Mouse (Mus musculus): ENCODE measurements around the gene Snx19. TPM values are rescaled to one million over a fixed set of nuclear protein-coding genes. Genes with fewer than 3 reads are reported as not detected.

Snx19 gene
- total RNA-seq, 1 experiment = 14.1 TPM

DNA sequence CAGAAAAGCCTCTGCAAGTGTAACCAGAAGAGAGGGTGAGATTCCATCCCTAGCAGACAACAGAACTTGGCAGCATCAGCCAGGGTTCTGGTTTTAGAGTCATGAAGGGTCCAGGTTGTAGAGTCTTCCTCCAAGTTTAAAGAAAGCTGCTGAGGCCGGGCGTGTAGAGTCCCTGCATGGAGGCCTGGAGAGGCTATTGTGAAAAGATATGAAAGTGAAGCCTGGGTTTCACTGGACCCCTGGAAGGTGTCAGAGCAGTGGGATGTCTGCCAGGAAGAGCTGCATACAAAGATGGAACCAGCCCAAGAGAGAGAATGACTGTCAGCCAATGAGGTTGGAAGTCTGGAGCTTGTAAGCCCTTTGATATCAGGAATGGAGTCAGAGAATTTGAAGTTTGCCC, 67.5 kb downstream of the Snx19 start:
- H3K36me3 ChIP-seq (ENCODE audit: control insufficient read depth, insufficient read depth, low read length, poor library complexity, severe bottlenecking) = no peaks in the 10 kb centered on the region
- no peak overlapping the region for H3K4me3 ChIP-seq (ENCODE audit: insufficient read depth in 1 of 2, low read depth in 1 of 2, low read length in 2 of 2, poor library complexity in 1 of 2, severe bottlenecking in 1 of 2)
- H3K4me1 ChIP-seq (ENCODE audit: control insufficient read depth in 2 of 2, insufficient read depth in 2 of 2, low read length in 2 of 2, poor library complexity in 1 of 2) = no peaks in the 10 kb centered on the region
- no peak for TF ChIP-seq HCFC1 (IDR thresholded peaks at IDR 0.05; ENCODE audit: borderline replicate concordance, insufficient read depth, low read length)
- no peak for TF ChIP-seq CHD2 (IDR thresholded peaks at IDR 0.05; ENCODE audit: low read depth, low read length)
- TF ChIP-seq MAFK (IDR thresholded peaks at IDR 0.05; ENCODE audit: insufficient read depth, low read depth, low read length) = no peak
- no peak for TF ChIP-seq ZNF384 (IDR thresholded peaks at IDR 0.05; ENCODE audit: low read depth, low read length)
- no peak for TF ChIP-seq ZC3H11A (IDR thresholded peaks at IDR 0.05; ENCODE audit: borderline replicate concordance, low read depth, low read length)
- H3K27ac ChIP-seq (ENCODE audit: insufficient read depth, low read depth, low read length, poor library complexity, severe bottlenecking) = no peak overlapping the region
- no peaks in the 10 kb centered on the region for H3K9me3 ChIP-seq (ENCODE audit: control insufficient read depth, insufficient read depth, low read depth, low read length)
- no peak overlapping the region for H3K9ac ChIP-seq (ENCODE audit: insufficient read depth, low read depth, low read length, poor library complexity, severe bottlenecking)
- DNase-seq (ENCODE audit: low read depth, low spot score) = no peak
- in situ Hi-C loops (cut with MboI; ENCODE audit: low sequenced_read_pairs in 2 of 2, unreplicated experiment in 2 of 2) = loop anchor here in 1 of 2 experiments (25.0 kb wide), 1 partner anchor 593 kb away; no protein-coding TSS in a partner anchor

DNA sequence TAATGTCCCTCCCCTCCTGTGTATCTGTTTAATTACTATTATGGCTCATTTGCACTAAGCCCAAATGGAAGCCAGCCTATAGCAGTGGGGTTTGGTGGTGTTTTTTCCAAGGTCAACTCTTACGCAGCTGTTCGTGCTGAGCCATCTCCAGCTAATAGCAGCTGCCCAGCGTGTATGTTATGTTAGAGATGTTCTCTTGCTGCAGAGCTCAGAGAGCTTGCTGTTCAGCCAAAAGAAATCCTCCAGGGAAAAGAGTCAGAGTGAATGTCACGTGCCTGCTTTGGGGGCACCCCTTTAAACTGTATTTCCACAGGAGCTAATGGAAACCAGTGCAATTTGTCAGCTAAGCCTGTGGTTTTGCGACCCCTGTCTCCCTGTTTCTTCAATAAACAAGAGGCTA, 82.1 kb downstream of the Snx19 start:
- H3K4me1 ChIP-seq (ENCODE audit: control insufficient read depth in 2 of 2, insufficient read depth in 2 of 2, low read length in 2 of 2, poor library complexity in 1 of 2) = no peaks in the 10 kb centered on the region
- no peak overlapping the region for H3K9ac ChIP-seq (ENCODE audit: insufficient read depth, low read depth, low read length, poor library complexity, severe bottlenecking)
- H3K36me3 ChIP-seq (ENCODE audit: control insufficient read depth, insufficient read depth, low read length, poor library complexity, severe bottlenecking) = no peaks in the 10 kb centered on the region
- no peak for TF ChIP-seq ZNF384 (IDR thresholded peaks at IDR 0.05; ENCODE audit: low read depth, low read length)
- no peak for TF ChIP-seq HCFC1 (IDR thresholded peaks at IDR 0.05; ENCODE audit: borderline replicate concordance, insufficient read depth, low read length)
- TF ChIP-seq MAFK (IDR thresholded peaks at IDR 0.05; ENCODE audit: insufficient read depth, low read depth, low read length) = no peak
- H3K4me3 ChIP-seq (ENCODE audit: insufficient read depth in 1 of 2, low read depth in 1 of 2, low read length in 2 of 2, poor library complexity in 1 of 2, severe bottlenecking in 1 of 2) = no peak overlapping the region
- no peak overlapping the region for H3K27ac ChIP-seq (ENCODE audit: insufficient read depth, low read depth, low read length, poor library complexity, severe bottlenecking)
- no peaks in the 10 kb centered on the region for H3K9me3 ChIP-seq (ENCODE audit: control insufficient read depth, insufficient read depth, low read depth, low read length)
- no peak for DNase-seq (ENCODE audit: low read depth, low spot score)
- in situ Hi-C loops (cut with MboI; ENCODE audit: low sequenced_read_pairs in 2 of 2, unreplicated experiment in 2 of 2) = no loop called here

DNA sequence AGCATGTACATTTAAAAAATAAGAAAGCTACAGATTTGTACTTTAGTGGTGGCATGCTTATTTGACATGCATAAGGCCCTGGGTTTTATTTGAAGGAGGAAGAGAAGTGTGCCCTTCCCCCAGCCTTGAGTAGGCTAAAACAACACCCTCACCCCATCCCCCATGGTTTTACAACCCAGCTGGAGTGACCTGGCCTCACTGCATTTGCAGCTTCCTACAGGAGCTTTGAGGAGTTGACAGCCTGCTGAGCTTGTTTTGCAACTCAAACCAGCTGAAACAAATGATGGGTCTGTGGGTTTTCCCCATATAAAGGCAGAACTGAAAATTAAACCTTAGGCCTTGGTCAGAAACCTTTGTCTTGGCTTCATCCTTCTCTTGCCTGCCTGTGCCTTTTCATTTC, 89.0 kb downstream of the Snx19 start:
- in situ Hi-C loops (cut with MboI; ENCODE audit: low sequenced_read_pairs in 2 of 2, unreplicated experiment in 2 of 2) = no loop called here
- H3K4me3 ChIP-seq (ENCODE audit: insufficient read depth in 1 of 2, low read depth in 1 of 2, low read length in 2 of 2, poor library complexity in 1 of 2, severe bottlenecking in 1 of 2) = no peak overlapping the region
- no peaks in the 10 kb centered on the region for H3K9me3 ChIP-seq (ENCODE audit: control insufficient read depth, insufficient read depth, low read depth, low read length)
- peak; percentile 22 for DNase-seq (ENCODE audit: low read depth, low spot score)
- H3K9ac ChIP-seq (ENCODE audit: insufficient read depth, low read depth, low read length, poor library complexity, severe bottlenecking) = no peak overlapping the region
- H3K27ac ChIP-seq (ENCODE audit: insufficient read depth, low read depth, low read length, poor library complexity, severe bottlenecking) = no peak overlapping the region
- TF ChIP-seq ZNF384 (IDR thresholded peaks at IDR 0.05; ENCODE audit: low read depth, low read length) = no peak
- TF ChIP-seq CHD2 (IDR thresholded peaks at IDR 0.05; ENCODE audit: low read depth, low read length) = peak; percentile 55; the same call in 1 of the 2 replicates
- no peaks in the 10 kb centered on the region for H3K36me3 ChIP-seq (ENCODE audit: control insufficient read depth, insufficient read depth, low read length, poor library complexity, severe bottlenecking)
- peaks cover 4 to 5% of the 10 kb centered on the region in 2 experiments; a peak in 3 of 4 replicates for H3K4me1 ChIP-seq (ENCODE audit: control insufficient read depth in 2 of 2, insufficient read depth in 2 of 2, low read length in 2 of 2, poor library complexity in 1 of 2)

Data from ES-E14 (cell line).